Mouse (Mus musculus): Measurements from ENCODE around the gene Sbk2. TPM values are rescaled to one million over a fixed set of nuclear protein-coding genes. Genes with fewer than 3 reads are reported as not detected.

The Sbk2 gene
- polyA plus RNA-seq, 1 experiment from 2014 or later: not detected

- ATAC-seq: no peak
- Histone ChIP-seq H3K27ac (ENCODE audit: low read depth, low read length) (peak within 1 kb of the TSS; percentile 96), H3K4me2 (ENCODE audit: low read length) (peak within 1 kb of the TSS; percentile 91), H3K36me3 (ENCODE audit: control insufficient read depth, insufficient read depth, low read length) (peaks cover 9% of the 10 kb centered on the region), H3K9me3 (replicated peaks; ENCODE audit: control insufficient read depth, low read length) (no peaks in the 10 kb centered on the region), H3K27me3 (replicated peaks; ENCODE audit: control insufficient read depth, insufficient read depth, low read length) (no peaks in the 10 kb centered on the region), H3K4me1 (ENCODE audit: control insufficient read depth, insufficient read depth, low read length) (peaks cover 35% of the 10 kb centered on the region), H3K9ac (ENCODE audit: low read length) (peak within 1 kb of the TSS; percentile 47), H3K4me3 (ENCODE audit: low read depth, low read length) (no peak within 1 kb of the TSS)
- 5% methylated on average over 6 of the region's 6 CpGs for WGBS
- peak; percentile 33 for DNase-seq (ENCODE audit: low spot score)
Observed at GRCm38 (mm10) chr7:4925441-4926381, 38.5 kb downstream of the Sbk2 start, which contains the start of gene Ssc5d. Gene Ssc5d (plus strand): TSS chr7:4925785.

DNA sequence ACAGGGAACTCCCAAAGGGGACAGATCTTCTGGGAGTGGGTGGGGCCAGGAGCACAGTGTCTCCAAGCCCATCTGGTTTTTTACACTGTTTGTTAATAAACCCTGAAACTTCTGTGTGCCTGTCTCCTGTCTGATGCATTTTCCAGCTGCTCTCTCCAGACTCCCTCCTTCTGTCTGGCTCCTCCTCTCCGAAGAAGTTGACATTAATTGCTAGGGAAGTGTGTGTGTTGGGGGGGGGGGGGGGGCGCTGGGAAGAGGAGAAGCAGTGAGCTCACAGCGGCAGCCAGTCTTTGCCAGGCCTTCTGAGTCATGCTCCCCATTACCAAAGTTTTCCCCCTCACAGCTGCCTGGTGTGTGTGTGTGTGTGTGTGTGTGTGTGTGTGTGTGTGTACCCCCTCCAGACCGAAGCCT, 39.3 kb downstream of the Sbk2 start:
- H3K9me3 ChIP-seq (replicated peaks; ENCODE audit: control insufficient read depth, low read length): no peaks in the 10 kb centered on the region
- ATAC-seq (peak; percentile 14; the same call in 1 of the 2 replicates), DNase-seq (ENCODE audit: low spot score) (peak; percentile 67)
- H3K27ac ChIP-seq (ENCODE audit: low read depth, low read length): peak overlapping the region; percentile 96
- peaks cover 17% of the 10 kb centered on the region for H3K36me3 ChIP-seq (ENCODE audit: control insufficient read depth, insufficient read depth, low read length)
- no peaks in the 10 kb centered on the region for H3K27me3 ChIP-seq (replicated peaks; ENCODE audit: control insufficient read depth, insufficient read depth, low read length)
- peak overlapping the region; percentile 91 for H3K4me2 ChIP-seq (ENCODE audit: low read length)
- H3K9ac ChIP-seq (ENCODE audit: low read length): no peak overlapping the region
- WGBS: 4% methylated on average over 3 of the region's 4 CpGs
- peaks cover 35% of the 10 kb centered on the region for H3K4me1 ChIP-seq (ENCODE audit: control insufficient read depth, insufficient read depth, low read length)
- H3K4me3 ChIP-seq (ENCODE audit: low read depth, low read length): no peak overlapping the region

DNA sequence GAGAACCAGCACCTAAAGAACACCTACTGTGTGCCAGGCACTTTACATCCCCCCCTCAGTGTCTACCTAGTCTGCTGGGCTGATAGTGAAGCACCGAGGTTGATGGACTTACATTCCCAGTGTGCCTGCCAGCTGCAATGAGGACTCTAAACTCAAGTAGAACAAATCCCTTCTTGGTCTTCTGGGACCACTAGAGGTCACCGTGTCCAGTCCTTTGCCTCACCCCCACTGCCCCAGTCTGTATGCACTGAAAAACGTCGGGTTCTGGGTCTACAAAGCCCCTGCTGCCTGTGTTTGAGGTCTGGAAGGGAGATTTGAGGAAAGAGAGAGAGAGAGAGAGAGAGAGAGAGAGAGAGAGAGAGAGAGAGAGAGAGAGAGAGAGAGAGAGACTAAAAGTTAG, 39.7 kb downstream of the Sbk2 start:
- peak overlapping the region; percentile 96 for H3K27ac ChIP-seq (ENCODE audit: low read depth, low read length)
- peak overlapping the region; percentile 91 for H3K4me2 ChIP-seq (ENCODE audit: low read length)
- 8% methylated on average over 4 of the region's 4 CpGs for WGBS
- peaks cover 35% of the 10 kb centered on the region for H3K4me1 ChIP-seq (ENCODE audit: control insufficient read depth, insufficient read depth, low read length)
- H3K36me3 ChIP-seq (ENCODE audit: control insufficient read depth, insufficient read depth, low read length): peaks cover 21% of the 10 kb centered on the region
- no peak overlapping the region; the same call in 1 of the 2 replicates for H3K4me3 ChIP-seq (ENCODE audit: low read depth, low read length)
- ATAC-seq: no peak
- H3K27me3 ChIP-seq (replicated peaks; ENCODE audit: control insufficient read depth, insufficient read depth, low read length): no peaks in the 10 kb centered on the region
- DNase-seq (ENCODE audit: low spot score): no peak
- H3K9me3 ChIP-seq (replicated peaks; ENCODE audit: control insufficient read depth, low read length): no peaks in the 10 kb centered on the region
- peak overlapping the region; percentile 75 for H3K9ac ChIP-seq (ENCODE audit: low read length)

DNA sequence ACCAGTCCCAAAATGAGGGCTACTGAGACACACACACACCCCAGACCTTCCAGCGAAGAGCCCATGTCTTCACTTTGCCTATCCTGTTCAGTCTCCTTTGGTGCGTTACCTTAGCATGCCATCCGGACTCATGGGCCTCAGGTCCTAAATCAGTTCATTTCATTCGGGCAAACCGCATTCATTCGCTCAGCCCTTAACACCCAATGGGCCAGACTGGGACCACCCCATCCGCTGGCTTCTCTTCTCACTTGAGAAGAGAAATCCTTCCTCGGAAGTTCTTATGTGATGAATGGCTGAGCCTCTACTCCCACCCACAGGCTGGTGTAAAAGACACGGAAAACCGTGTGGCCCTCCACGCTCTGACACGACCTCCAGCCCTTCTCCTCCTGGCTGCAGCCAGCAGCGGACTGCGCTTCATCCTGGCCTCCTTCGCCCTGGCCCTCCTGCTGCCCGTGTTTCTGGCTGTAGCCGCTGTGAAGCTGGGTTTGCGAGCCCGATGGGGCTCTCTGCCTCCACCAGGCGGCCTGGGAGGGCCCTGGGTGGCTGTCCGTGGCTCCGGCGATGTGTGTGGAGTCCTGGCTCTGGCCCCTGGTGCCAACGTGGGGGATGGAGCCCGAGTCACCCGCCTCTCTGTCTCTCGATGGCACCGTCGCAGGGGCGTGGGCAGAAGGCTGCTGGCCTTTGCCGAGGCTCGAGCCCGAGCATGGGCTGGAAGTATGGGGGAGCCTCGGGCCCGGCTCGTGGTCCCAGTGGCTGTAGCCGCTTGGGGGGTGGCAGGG, 40.4 kb downstream of the Sbk2 start:
- WGBS: 6% methylated on average over 37 of the region's 37 CpGs
- no peaks in the 10 kb centered on the region for H3K27me3 ChIP-seq (replicated peaks; ENCODE audit: control insufficient read depth, insufficient read depth, low read length)
- peak overlapping the region; percentile 91 for H3K4me2 ChIP-seq (ENCODE audit: low read length)
- ATAC-seq (0 out of 2 replicates have a peak, but pooled peaks have one; percentile 6), DNase-seq (ENCODE audit: low spot score) (peak; percentile 54)
- H3K4me3 ChIP-seq (ENCODE audit: low read depth, low read length): peak overlapping the region; percentile 34
- H3K9ac ChIP-seq (ENCODE audit: low read length): peak overlapping the region; percentile 75
- H3K4me1 ChIP-seq (ENCODE audit: control insufficient read depth, insufficient read depth, low read length): peaks cover 35% of the 10 kb centered on the region
- H3K36me3 ChIP-seq (ENCODE audit: control insufficient read depth, insufficient read depth, low read length): peaks cover 28% of the 10 kb centered on the region
- peak overlapping the region; percentile 96 for H3K27ac ChIP-seq (ENCODE audit: low read depth, low read length)
- no peaks in the 10 kb centered on the region for H3K9me3 ChIP-seq (replicated peaks; ENCODE audit: control insufficient read depth, low read length)

DNA sequence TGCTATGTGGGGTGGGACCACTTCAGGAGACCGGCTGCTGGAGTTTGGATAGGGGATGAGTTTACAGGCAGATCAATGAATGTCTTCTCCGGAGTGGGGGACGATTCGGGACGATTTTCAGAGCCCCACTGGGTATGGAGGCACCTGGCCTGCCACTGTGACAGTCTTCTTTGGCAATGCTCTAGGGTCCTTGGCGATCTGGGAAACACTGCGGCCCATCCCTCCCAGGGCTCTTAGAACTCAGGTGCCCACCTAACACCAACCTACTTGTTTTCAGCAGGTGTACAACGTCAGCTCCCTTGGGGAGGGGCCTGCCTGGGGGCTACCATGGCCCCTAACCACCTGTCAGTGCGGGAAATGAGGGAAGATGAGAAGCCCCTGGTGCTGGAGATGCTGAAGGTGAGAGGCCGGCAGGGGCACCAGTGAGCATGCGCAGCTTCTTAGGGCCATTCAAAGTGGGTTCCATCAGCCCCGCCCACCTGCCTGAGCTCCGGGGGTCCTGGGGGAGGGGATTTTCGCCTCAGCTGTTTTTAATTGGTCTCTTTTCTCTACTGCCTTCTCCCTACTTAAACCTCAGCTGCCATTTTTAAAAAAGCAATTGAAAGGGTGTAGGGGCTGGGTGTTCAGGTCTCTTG, 41.2 kb downstream of the Sbk2 start:
- peaks cover 35% of the 10 kb centered on the region for H3K4me1 ChIP-seq (ENCODE audit: control insufficient read depth, insufficient read depth, low read length)

DNA sequence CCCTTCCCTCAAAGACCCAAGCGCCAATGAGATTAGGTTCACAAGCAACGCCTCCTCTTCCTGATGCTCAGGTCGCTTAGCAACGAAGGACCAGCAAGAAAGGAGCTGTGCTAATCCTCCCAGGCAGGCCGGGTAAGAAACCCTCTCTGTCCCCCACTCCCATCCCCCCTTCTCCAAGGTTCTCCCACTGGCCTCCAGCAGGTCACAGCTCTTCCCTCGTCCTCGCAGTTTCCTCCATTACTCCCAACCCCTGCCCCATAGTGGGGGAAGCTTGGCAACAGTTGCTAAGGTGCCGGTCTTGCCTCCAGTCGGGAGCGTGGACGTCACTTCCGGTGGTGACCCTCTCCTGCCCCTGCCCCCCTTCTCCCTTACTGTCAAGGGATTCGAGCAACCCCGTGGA, 41.7 kb downstream of the Sbk2 start:
- Histone ChIP-seq H3K36me3 (ENCODE audit: control insufficient read depth, insufficient read depth, low read length) (peaks cover 39% of the 10 kb centered on the region), H3K4me2 (ENCODE audit: low read length) (peak overlapping the region; percentile 91), H3K9me3 (replicated peaks; ENCODE audit: control insufficient read depth, low read length) (no peaks in the 10 kb centered on the region), H3K9ac (ENCODE audit: low read length) (peak overlapping the region; percentile 75), H3K4me3 (ENCODE audit: low read depth, low read length) (peak overlapping the region; percentile 34), H3K4me1 (ENCODE audit: control insufficient read depth, insufficient read depth, low read length) (peaks cover 35% of the 10 kb centered on the region), H3K27me3 (replicated peaks; ENCODE audit: control insufficient read depth, insufficient read depth, low read length) (no peaks in the 10 kb centered on the region), H3K27ac (ENCODE audit: low read depth, low read length) (peak overlapping the region; percentile 96)
- ATAC-seq: peak; percentile 85
- WGBS: under 1% methylated on average over 14 of the region's 14 CpGs
- peak; percentile 95 for DNase-seq (ENCODE audit: low spot score)

More for the DNA sequence above, 41.2 kb downstream of the Sbk2 start:
- ATAC-seq: peak; percentile 56
- DNase-seq (ENCODE audit: low spot score): peak; percentile 94
- H3K36me3 ChIP-seq (ENCODE audit: control insufficient read depth, insufficient read depth, low read length): peaks cover 34% of the 10 kb centered on the region
- H3K27me3 ChIP-seq (replicated peaks; ENCODE audit: control insufficient read depth, insufficient read depth, low read length): no peaks in the 10 kb centered on the region
- H3K9ac ChIP-seq (ENCODE audit: low read length): peak overlapping the region; percentile 75
- no peaks in the 10 kb centered on the region for H3K9me3 ChIP-seq (replicated peaks; ENCODE audit: control insufficient read depth, low read length)
- 2% methylated on average over 14 of the region's 14 CpGs for WGBS
- H3K4me2 ChIP-seq (ENCODE audit: low read length): peak overlapping the region; percentile 91
- peak overlapping the region; percentile 34 for H3K4me3 ChIP-seq (ENCODE audit: low read depth, low read length)
- H3K27ac ChIP-seq (ENCODE audit: low read depth, low read length): peak overlapping the region; percentile 96

GRCm38 (mm10) chr7:4921824-4922482, 42.3 kb downstream of the Sbk2 start, which contains the start of gene Nat14:
Gene Nat14 (plus strand): TSS chr7:4922028.
- Histone ChIP-seq H3K36me3 (ENCODE audit: control insufficient read depth, insufficient read depth, low read length) (peaks cover 41% of the 10 kb centered on the region), H3K9me3 (replicated peaks; ENCODE audit: control insufficient read depth, low read length) (no peaks in the 10 kb centered on the region), H3K27me3 (replicated peaks; ENCODE audit: control insufficient read depth, insufficient read depth, low read length) (no peaks in the 10 kb centered on the region), H3K4me3 (ENCODE audit: low read depth, low read length) (peak within 1 kb of the TSS; percentile 34), H3K9ac (ENCODE audit: low read length) (peak within 1 kb of the TSS; percentile 75), H3K27ac (ENCODE audit: low read depth, low read length) (peak within 1 kb of the TSS; percentile 96), H3K4me1 (ENCODE audit: control insufficient read depth, insufficient read depth, low read length) (peaks cover 35% of the 10 kb centered on the region), H3K4me2 (ENCODE audit: low read length) (peak within 1 kb of the TSS; percentile 91)
- ATAC-seq (no peak), DNase-seq (ENCODE audit: low spot score) (no peak)
- WGBS: 28% methylated on average over 8 of the region's 8 CpGs

Data from forebrain, embryonic 14.5 days (tissue).